Mouse (Mus musculus) testis, adult 2 months (tissue): ENCODE results near the gene Ptpra. TPM values are rescaled to one million over a fixed set of nuclear protein-coding genes. Genes with fewer than 3 reads are reported as not detected.

ENCODE experiments used
- H3K27ac ChIP-seq: fragments of 200-500 bp; 2 replicates; pipeline ENCODE4 v1.5.1; 2012; ENCODE audit warnings: low read depth, low read length; ENCODE audit not compliant: control insufficient read depth, insufficient read depth
- H3K27me3 ChIP-seq: fragments of 200-500 bp; 2 replicates; pipeline ENCODE4 v1.6.1; 2012; ENCODE audit warnings: mild to moderate bottlenecking, low read length, moderate library complexity; ENCODE audit not compliant: control insufficient read depth, insufficient read depth
- H3K36me3 ChIP-seq: fragments of 200-500 bp; 2 replicates; pipeline ENCODE4 v1.6.1; 2012; ENCODE audit warnings: mild to moderate bottlenecking, low read length; ENCODE audit not compliant: control insufficient read depth, insufficient read depth
- H3K4me1 ChIP-seq: fragments of 200-500 bp; 2 replicates; pipeline ENCODE4 v1.6.1; 2012; ENCODE audit warnings: low read length; ENCODE audit not compliant: control insufficient read depth, insufficient read depth
- H3K4me3 ChIP-seq: fragments of 200-500 bp; 2 replicates; pipeline ENCODE4 v1.5.1; 2012; ENCODE audit warnings: low read depth, mild to moderate bottlenecking, low read length, moderate library complexity, mixed read lengths; ENCODE audit not compliant: control insufficient read depth
- CTCF ChIP-seq: fragments of 200-500 bp; IDR thresholded peaks from 2 replicates; pipeline ENCODE4 v1.5.1; 2012; ENCODE audit warnings: low read depth, mild to moderate bottlenecking, inconsistent platforms, low read length, moderate library complexity; ENCODE audit not compliant: control insufficient read depth, insufficient read depth, insufficient replicate concordance
- POLR2A ChIP-seq: fragments of 200-500 bp; IDR thresholded peaks from 2 replicates; pipeline ENCODE4 v1.6.1; 2012; ENCODE audit warnings: low read depth, mild to moderate bottlenecking, inconsistent platforms, low read length, moderate library complexity; ENCODE audit not compliant: control insufficient read depth
- polyA plus RNA-seq: library from polyadenylated mRNA; depleted of rRNA; stranded (reverse); fragments of >200 nt; gene quantifications from 2 replicates; pipeline ENCODE4 v1.2.3, GENCODE M21; 2012; rRNA removed

Gene Ptpra
- polyA plus RNA-seq, 1 experiment = 11.6 TPM

DNA sequence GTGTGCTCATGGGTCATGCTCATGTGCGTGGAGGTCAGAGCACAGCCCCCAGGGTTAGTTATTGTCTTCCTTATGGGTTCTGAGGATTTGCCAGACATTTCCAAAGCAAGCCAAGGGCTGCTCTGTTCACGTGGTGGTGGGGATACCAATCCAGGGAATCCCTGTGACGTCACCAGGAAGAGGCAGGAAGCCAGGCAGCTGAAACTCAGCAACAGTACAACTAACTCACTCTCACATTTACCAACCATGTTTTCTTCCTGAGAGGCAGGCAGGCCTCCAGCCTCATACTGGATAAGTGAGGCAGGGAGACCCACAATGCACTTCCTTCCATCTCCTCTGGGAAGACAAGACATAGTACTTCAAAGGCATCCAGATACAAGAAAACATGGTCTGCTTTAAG, 148.3 kb downstream of the Ptpra start:
- H3K4me1 ChIP-seq = no peaks in the 10 kb centered on the region; the same call in 1 of the 2 replicates
- H3K36me3 ChIP-seq = peaks cover 6% of the 10 kb centered on the region
- TF ChIP-seq POLR2A (no peak), CTCF (no peak)
- no peak overlapping the region for H3K4me3 ChIP-seq
- H3K27ac ChIP-seq = no peak overlapping the region
- no peaks in the 10 kb centered on the region for H3K27me3 ChIP-seq

DNA sequence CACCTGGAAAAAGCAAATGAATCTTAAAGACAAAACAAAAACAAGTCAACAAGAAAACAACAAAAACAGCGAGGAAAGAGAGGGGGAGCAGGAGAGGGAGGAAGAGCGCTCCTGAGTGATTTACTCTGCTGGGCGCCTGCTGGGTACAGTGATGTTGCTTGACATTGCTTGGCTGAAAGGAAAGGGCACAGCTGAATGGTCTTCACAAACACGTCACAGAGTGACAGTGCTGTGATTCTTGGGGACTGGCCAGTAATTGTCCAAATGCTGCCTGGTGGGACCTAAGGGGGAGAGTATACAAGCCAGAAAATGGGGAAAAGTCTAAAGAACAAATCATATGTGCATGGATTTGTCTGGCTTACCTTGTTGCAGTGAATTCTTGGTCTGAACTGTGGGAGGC, 152.1 kb downstream of the Ptpra start:
- H3K27me3 ChIP-seq = no peaks in the 10 kb centered on the region
- peaks cover 9% of the 10 kb centered on the region for H3K36me3 ChIP-seq
- H3K4me1 ChIP-seq = no peaks in the 10 kb centered on the region
- H3K27ac ChIP-seq = no peak overlapping the region
- no peak overlapping the region for H3K4me3 ChIP-seq
- TF ChIP-seq POLR2A (no peak), CTCF (no peak)

Other genes with a start within 250 kb of the Ptpra start
- gene Nop56, start 175.8 kb upstream of the Ptpra start, polyA plus RNA-seq = 20.4 and 24.6 TPM in 2 replicates
- 148 and 153 TPM in 2 replicates for gene Idh3b, start 165.7 kb upstream of the Ptpra start, polyA plus RNA-seq
- gene Ebf4, start 155.1 kb upstream of the Ptpra start, polyA plus RNA-seq = 1.9 and 2.4 TPM in 2 replicates
- 73.4 and 89.5 TPM in 2 replicates for gene Cpxm1, start 52.7 kb upstream of the Ptpra start, polyA plus RNA-seq
- 0.57 and 0.99 TPM in 2 replicates for gene Gm28372, start 45.0 kb upstream of the Ptpra start, polyA plus RNA-seq
- 316 and 321 TPM in 2 replicates for gene 1700020A23Rik, start 45.0 kb upstream of the Ptpra start, polyA plus RNA-seq
- 251 and 255 TPM in 2 replicates for gene Tmem239, start 43.8 kb upstream of the Ptpra start, polyA plus RNA-seq
- 45.6 and 55.8 TPM in 2 replicates for gene Vps16, start 25.9 kb upstream of the Ptpra start, polyA plus RNA-seq
- 46.3 and 48.0 TPM in 2 replicates for gene Pced1a, start 25.6 kb upstream of the Ptpra start, polyA plus RNA-seq
- gene Mrps26, start 113.5 kb downstream of the Ptpra start, polyA plus RNA-seq = 22.4 and 30.2 TPM in 2 replicates
- gene Oxt, start 125.9 kb downstream of the Ptpra start, polyA plus RNA-seq = not detected in 2 replicates
- gene Avp, start 132.3 kb downstream of the Ptpra start, polyA plus RNA-seq = not detected in 2 replicates
- gene Fastkd5, start 179.7 kb downstream of the Ptpra start, polyA plus RNA-seq = 1.2 and 1.6 TPM in 2 replicates
- 7.7 and 8.0 TPM in 2 replicates for gene Ubox5, start 179.8 kb downstream of the Ptpra start, polyA plus RNA-seq
- gene Lzts3, start 192.5 kb downstream of the Ptpra start, polyA plus RNA-seq = 3.6 and 4.3 TPM in 2 replicates
- 31.0 and 37.0 TPM in 2 replicates for gene Ddrgk1, start 214.4 kb downstream of the Ptpra start, polyA plus RNA-seq
- 26.1 and 26.2 TPM in 2 replicates for gene Itpa, start 217.3 kb downstream of the Ptpra start, polyA plus RNA-seq
- gene Slc4a11, start 247.2 kb downstream of the Ptpra start, polyA plus RNA-seq = 1.5 and 1.6 TPM in 2 replicates